Mouse (Mus musculus) spleen, adult 18-20 months (tissue): ENCODE results near the gene Cpox.

ENCODE experiments used
- DNase-seq, 2 experiments: peaks; one replicate each; pipeline ENCODE4 v3.0.0; 2022; ENCODE audit warnings: mixed read lengths in 2 of 2

Cpox gene

GRCm38 (mm10) chr16:58701779-58702178 lies 31.7 kb downstream of the Cpox start:
- no peak for DNase-seq

GRCm38 (mm10) chr16:58702329-58702932 lies 32.3 kb downstream of the Cpox start:
- DNase-seq, result no peak

DNA sequence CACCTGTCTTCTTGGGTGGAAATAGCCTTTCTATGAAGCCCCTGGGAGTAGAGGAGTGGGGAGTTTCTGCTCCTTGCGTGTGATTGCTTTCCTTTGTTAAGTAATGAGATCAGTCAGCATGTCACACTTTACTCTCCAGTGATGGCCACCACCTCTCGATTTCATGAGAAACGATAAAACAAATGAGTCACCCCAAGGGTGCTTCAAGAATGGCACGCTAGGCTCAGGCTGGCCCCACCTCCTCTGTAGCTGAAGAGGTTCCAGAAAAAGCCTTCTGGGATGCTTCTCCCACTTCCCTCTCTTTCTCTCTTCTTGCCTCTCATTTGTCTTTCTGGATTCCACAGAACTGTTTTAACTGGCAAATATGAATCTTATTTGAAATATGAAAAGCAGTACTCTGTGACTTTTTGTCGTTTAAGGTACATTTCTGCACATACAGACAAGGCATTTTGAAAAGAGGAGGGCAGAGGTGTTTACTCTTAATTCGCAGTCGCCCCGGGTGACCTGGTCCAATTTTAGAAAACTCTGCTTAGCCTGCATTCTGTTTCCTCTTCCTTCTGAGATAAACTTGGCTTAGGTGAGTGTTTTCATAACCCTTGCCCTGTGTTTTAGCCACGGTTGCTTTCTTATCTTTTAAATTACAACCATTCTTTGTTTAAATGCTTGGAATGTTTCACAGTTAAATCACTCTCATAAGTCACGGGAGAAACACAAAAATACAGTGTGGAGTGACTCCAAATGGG lies 33.5 kb downstream of the Cpox start:
- no peak for DNase-seq

DNA sequence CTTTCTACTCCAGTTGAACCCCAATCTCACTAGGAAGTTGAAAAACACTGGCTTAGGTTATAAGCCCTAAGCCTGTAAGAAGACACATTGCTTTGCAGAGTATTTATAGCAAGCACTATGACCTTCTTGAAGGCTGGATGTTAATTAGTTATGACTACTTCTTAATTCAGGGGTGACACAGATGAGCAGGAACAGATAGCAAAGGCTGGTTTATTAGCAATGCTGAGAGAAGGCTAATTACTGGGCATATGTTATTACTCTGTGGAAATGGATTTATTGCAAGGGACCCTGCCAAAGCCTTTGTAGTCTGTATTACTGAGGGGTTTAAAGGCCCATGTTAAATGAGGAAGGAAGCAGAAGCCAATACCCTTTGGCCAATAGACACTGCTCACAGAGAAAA lies 34.9 kb downstream of the Cpox start:
- no peak for DNase-seq

GRCm38 (mm10) chr16:58707276-58707905 lies 37.3 kb downstream of the Cpox start:
- no peak for DNase-seq

DNA sequence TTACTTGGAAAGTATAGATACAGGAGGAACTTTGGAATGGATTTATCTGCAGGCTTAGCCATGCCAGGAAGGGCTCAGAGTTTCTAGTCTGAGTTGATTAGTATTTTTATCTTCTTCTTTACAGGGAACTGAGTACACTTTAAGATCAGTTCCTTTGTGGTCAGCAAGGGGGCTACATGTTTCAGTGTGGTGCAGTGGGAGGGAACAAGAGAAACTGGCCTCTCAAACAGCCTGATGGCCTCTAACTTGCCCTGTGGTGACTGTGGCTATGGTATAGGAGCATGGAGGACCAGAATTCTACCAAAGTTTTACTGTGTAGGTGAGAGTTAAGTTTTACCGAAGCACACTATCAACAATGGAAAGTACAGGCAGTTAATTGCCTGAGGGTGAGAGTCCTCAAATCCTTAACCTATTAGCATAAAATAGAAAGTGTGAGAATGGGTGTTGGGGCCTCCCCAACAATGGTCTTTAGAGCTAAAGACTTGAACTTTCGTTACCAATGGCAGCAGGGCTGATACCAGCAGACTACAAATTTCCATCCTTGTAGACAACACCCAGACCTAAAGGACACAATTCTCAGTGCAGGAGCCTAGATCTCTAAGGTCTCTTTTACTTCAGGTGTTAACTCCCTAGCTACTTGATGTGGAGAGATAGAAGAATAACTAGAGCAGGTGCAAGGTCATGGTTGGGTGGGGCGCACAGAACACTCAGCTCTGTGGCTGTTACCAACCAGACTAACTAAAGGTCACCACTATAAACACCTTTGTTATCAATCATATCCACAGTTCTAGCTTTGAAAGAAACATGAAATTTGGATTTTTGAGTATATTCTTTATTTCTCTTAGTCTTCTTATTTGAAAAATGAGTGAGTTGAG lies 38.7 kb downstream of the Cpox start:
- no peak for DNase-seq

DNA sequence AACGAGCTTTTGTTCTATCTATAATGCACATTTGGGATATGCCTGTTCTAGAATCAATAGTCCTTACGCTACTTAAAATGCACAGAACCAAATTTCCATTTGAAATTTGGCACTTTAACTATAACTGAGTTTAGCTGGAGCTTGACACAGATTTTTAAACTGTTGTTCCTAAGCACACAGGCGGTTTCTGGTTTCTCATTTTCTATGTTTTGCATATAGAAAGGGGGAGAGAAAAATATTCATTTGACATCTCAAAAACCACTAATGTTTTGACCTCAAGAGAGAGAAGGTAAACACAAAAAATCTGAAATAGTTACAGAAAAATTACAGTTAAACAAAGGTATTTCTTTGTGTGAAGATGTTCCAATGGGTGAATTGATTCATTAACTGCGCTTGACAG lies 39.4 kb downstream of the Cpox start:
- no peak for DNase-seq

DNA sequence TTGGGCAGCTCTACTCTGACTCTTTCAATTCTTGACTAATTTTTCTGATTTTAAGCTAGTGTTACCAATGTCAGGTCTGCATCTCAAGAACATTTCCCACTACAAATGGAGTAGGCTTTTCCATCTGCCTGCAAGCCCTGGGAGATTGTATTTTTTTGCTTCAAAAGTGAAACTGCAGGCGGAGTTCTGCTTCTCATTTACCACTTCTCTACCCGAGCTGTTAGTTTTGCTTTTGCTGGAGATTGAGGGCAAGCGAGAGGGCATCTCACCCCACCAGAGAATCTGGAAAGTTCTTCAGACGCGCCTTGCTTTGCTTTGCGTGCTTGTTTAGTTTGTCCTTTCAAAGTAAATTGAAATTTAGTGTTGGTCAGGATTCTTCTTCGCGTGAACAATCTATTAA lies 42.1 kb downstream of the Cpox start:
- DNase-seq, result peak in 1 of 2 experiments; percentile 25

GRCm38 (mm10) chr16:58713128-58713527 lies 43.0 kb downstream of the Cpox start:
- DNase-seq, result no peak

GRCm38 (mm10) chr16:58715018-58715417 lies 44.9 kb downstream of the Cpox start:
- no peak for DNase-seq

- DNase-seq, result no peak
These were observed 48.6 kb downstream of the Cpox start, which contains the start of gene Gpr15 for GRCm38 (mm10) chr16:58718666-58719120. Gene Gpr15, minus strand, starts transcription at chr16:58719070.

GRCm38 (mm10) chr16:58722292-58722691 lies 52.2 kb downstream of the Cpox start:
- DNase-seq, result no peak

DNA sequence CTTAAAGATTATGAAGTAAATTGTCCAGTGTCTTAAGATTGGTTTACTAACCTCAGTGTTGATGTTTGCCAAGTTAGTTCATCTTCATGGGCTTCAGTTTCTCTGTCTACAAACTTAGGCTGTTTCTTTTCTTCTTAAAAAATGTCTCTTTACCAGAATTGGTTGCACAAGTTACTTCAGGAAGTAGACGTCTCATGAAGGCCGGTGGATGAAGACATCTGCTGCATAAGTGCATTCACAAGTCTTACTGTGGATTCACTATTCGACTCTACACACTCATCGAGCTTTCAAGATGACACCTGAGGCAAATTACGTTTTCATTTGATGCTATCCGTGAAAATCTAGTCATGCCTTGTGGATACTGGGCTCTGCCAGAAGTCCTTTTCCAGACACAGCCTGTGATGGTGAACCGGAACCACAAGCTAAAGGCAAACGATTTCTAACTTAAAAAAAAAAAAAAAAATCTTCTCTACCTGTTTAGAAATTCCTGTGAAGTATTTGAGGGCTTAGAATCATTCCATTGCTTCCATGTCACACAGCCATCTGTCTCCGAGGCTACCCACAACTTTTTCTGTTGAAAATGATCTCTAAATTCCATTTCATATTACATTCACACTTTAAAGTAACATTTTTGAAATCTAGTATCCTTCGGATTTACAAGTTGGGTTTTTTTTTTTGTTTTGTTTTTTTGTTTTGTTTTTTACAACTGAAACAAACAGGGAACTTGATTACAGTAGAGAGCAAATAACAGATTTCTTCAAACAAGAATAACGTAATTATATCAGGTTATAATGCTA lies 56.8 kb downstream of the Cpox start:
- DNase-seq, result no peak

DNA sequence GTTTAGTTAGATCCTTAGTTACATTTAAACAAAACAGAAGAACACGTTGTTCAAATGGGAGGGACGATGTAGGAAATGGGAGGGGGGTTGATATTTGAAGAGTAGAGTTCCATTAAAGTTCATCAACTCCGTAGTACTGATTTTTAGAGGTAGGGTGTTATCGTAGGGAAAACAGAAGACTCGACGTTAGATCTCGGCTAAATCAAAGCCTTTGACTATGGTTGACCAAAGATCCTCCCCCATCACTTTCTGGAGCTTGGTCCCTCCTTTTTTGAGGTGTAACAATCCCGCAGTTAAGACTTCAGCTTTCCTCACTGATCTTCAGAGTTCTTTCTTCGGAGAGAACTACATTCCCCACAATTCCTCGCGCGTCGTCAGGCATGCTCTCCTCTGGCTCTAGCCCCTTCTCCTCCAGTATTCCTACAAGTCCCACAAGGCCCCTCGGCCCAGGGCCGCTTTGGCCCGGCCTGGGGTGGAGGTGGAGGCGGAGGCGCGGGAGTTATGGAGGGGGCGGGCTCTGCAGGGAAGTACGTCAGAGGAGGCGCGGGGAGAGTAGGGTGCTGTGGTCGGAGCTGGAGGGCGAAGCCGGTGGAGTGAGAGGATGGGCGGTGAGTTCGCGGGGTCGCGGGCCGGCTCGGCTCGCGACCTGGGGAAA lies 57.5 kb downstream of the Cpox start, which contains the start of gene Cldnd1:
TSS of gene Cldnd1 (plus strand) at position 434 of the 655 bp plus-strand sequence.
- DNase-seq, result peak; percentile 89 to 94

DNA sequence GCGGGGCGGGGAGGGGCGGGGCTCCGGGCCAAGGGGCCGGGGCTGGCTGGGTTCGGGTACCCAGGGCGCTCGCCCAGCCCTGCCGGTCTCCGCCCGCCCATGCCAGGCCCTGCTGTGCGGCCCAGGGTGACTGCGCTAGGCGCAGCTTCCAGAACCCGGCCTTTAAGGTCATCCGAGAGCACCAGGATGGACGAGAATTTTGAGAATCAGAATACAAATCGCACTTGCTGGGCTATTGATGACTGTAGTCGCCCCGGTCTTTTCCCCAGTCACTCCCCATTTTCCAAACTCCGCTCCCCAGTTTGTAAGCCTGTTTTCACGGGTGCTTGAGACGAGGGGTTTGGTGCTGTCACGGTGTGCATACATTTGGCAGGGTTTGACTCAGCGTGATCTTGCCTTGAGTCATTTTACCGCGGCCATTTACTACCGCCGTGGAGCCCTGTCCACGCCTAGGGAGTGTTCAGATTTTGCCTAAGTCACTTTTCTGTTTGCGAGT lies 58.1 kb downstream of the Cpox start:
- no peak for DNase-seq

GRCm38 (mm10) chr16:58738205-58738604 lies 68.1 kb downstream of the Cpox start:
- no peak for DNase-seq

DNA sequence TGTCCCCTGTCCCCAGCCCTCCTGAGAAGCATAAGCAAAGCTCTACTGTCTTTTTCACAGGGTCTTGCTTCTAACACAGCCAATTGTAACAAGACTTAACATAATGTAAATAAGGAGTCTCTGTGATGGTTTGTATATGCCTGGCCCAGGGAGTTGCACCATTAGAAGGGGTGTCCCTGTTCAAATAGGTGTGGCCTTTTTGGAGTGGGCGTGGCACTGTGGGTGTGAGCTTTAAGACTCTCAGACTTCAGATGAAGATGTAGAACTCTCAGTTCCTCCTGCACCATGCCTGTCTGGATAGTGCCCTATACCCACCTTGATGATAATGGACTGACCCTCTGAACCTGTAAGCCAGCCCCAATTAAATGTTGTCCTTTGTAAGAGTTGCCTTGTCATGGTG lies 68.7 kb downstream of the Cpox start:
- no peak for DNase-seq

DNA sequence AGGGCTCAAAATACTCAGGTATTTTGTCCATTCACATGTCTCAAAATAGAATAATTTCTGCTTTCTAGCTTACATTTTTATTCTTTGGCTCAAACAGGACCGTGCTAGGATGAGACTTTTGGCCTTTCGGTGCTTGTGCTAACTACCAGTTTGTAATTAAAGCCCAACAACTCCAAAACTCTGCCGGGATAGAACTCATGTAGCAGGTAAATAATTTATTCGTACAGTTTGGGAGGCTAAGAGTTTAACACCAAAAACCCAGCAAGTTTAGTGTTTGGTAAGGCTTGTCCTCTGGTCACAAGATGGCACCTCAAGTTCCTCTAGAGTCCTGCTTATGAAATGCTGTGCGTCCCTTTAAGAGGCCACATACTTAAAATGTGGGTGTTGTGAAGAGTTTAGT lies 70.7 kb downstream of the Cpox start:
- no peak for DNase-seq

DNA sequence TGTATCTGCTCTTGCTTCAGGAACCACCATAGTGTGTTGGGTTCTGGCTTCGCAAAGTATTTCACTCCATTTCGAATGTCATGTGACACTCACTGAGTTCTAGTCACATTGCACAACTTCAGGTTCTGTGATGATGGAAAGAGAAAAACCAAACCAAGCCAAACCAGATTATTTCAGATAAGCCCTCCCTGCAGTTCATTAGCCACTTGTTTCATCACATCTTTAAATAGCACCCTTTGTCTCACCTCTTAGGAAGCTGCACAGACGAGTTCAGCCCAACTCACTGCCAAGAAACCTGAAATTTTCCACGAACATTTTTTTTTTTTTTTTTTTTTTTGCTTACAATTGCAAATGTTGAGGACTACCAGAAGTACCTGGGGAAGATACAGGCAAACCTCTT lies 76.6 kb downstream of the Cpox start:
- no peak for DNase-seq

DNA sequence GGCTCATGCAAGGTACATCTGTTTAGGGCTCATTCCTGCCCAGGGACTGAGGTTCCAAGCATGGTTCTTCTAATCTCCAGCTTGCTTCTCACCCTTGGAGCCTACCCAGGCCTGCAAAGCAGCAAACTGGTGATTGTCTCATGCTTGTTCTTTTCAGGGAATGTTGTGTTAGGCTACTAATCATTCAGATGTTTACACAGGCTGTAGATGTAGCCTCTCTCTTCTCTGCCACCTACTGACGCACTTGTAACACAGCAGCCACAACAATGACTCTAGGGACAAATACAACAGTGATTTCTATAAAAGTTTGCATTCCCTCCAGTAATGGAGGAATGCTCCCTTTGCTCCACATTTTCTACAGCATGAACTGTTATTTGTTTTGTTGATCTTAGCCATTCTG lies 81.2 kb downstream of the Cpox start:
- no peak for DNase-seq

DNA sequence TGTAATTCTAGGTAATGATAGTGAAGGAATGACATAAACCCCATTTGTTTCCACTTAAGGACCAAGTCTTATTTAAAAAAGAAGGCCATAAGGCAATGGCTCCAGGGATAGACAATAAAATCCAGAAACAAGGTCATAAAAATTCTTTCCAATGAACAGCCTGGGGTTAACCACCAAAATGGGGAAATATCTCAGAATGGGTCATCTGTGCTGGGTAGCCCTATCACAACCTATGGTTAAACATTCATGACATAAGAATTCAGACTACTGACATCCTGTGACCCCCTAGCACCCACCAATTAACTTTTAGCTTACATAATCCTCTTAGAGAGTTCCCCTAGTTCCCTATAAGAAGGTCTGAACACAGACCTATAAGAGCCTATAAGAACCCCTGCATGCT lies 86.1 kb downstream of the Cpox start:
- DNase-seq, result no peak
